ENCODE assay signal across 20 mouse cellular contexts in genomic region chr16:4394991-4395590, GRCm38 (mm10). TPM values are rescaled to one million over a fixed set of nuclear protein-coding genes. Genes with fewer than 3 reads are reported as not detected.
DNase-seq lines count a peak whose midpoint lies in the region; ATAC-seq and TF ChIP-seq lines count a peak whose summit lies in the region.
"Had no signal": no experiment of that assay in that cellular context is flagged by ENCODE, and none has a peak within 500 bp of the region (broad histone marks: within the 10 kb centered on the region; RNA-seq: fewer than 3 reads in every experiment).

No protein-coding gene starts in this region.

- H3K4me3 ChIP-seq in heart, embryonic 15.5 days = no peak overlapping the region
- H3K4me3 ChIP-seq in left cerebral cortex, adult 2 months = no peak overlapping the region
- no peak overlapping the region for H3K4me3 ChIP-seq in cortical plate, adult 2 months (ENCODE audit: insufficient read depth, low read length)
- H3K4me3 ChIP-seq: embryonic facial prominence, embryonic 12.5 days; forebrain, embryonic 15.5 days; heart, embryonic 10.5 days; hindbrain, embryonic 12.5 days had no signal

- H3K27ac ChIP-seq in heart, embryonic 15.5 days = 0 out of 2 replicates have a peak overlapping the region, but pooled peaks have one; percentile 3
- peak overlapping the region; percentile 57 for H3K27ac ChIP-seq in left cerebral cortex, adult 2 months
- peak overlapping the region; percentile 43; the same call in 1 of the 2 replicates for H3K27ac ChIP-seq in cortical plate, adult 2 months (ENCODE audit: insufficient read depth, low read length)
- H3K27ac ChIP-seq: embryonic facial prominence, embryonic 12.5 days; forebrain, embryonic 15.5 days; heart, embryonic 10.5 days; hindbrain, embryonic 12.5 days had no signal

- no peak overlapping the region for H3K9ac ChIP-seq in heart, embryonic 15.5 days
- H3K9ac ChIP-seq: embryonic facial prominence, embryonic 12.5 days; forebrain, embryonic 15.5 days; hindbrain, embryonic 12.5 days had no signal

- intact Hi-C loops in heart, postnatal 14 days (cut with DNase I) = no loop called here
- intact Hi-C loops in left cerebral cortex, adult 2 months (cut with DNase I) = no loop called here

- no peaks in the 10 kb centered on the region for H3K36me3 ChIP-seq in heart, embryonic 15.5 days
- H3K36me3 ChIP-seq: embryonic facial prominence, embryonic 12.5 days; forebrain, embryonic 15.5 days; heart, embryonic 10.5 days; hindbrain, embryonic 12.5 days had no signal

- no peak for TF ChIP-seq CTCF in left cerebral cortex, adult 2 months (IDR thresholded peaks at IDR 0.05)
- no peak for TF ChIP-seq CTCF in cortical plate, adult 2 months (IDR thresholded peaks at IDR 0.05; ENCODE audit: extremely low read depth, insufficient read depth, low read length)

- no peak for DNase-seq in heart, postnatal 14 days
- DNase-seq in left cerebral cortex, adult 2 months (ENCODE audit: extremely low spot score in 1 of 2, low spot score in 2 of 2) = no peak
- DNase-seq in left cerebral cortex, adult 8-10 months (ENCODE audit: low spot score in 2 of 2) = no peak
- peak; percentile 72 for DNase-seq in skeletal muscle tissue, adult 2 months (ENCODE audit: low read depth, low spot score)
- DNase-seq: adrenal gland, adult 2 months; adrenal gland, postnatal 25 days; cerebellum, adult 8-10 months; cerebellum, postnatal 14 days; gastrocnemius, postnatal 25 days; heart, postnatal 4 days had no signal

- H3K9me3 ChIP-seq in heart, embryonic 15.5 days (replicated peaks) = no peaks in the 10 kb centered on the region
- H3K9me3 ChIP-seq: embryonic facial prominence, embryonic 12.5 days; forebrain, embryonic 15.5 days; heart, embryonic 10.5 days; hindbrain, embryonic 12.5 days had no signal

- H3K27me3 ChIP-seq in heart, embryonic 15.5 days = no peaks in the 10 kb centered on the region
- H3K27me3 ChIP-seq: embryonic facial prominence, embryonic 12.5 days; forebrain, embryonic 15.5 days; hindbrain, embryonic 12.5 days had no signal

- no peak for ATAC-seq in heart, embryonic 15.5 days (replicated peaks; ENCODE audit: insufficient number of reproducible peaks, insufficient read depth, low FRiP score, low read depth)
- ATAC-seq in frontal cortex, adult (ENCODE audit: low TSS enrichment) = no peak
- ATAC-seq: forebrain, embryonic 15.5 days; hindbrain, embryonic 16.5 days; inflammation-experienced regulatory T-cells, adult 6 months; intestine, postnatal 0 days had no signal

- 82% methylated on average over 4 of the region's 4 CpGs for WGBS in heart, embryonic 15.5 days

- TF ChIP-seq POLR2A in cortical plate, adult 2 months (IDR thresholded peaks at IDR 0.05; ENCODE audit: extremely low read depth, insufficient read depth, low read length) = no peak

- no peak overlapping the region for H3K4me2 ChIP-seq in heart, embryonic 15.5 days
- H3K4me2 ChIP-seq: embryonic facial prominence, embryonic 12.5 days; forebrain, embryonic 15.5 days; hindbrain, embryonic 12.5 days had no signal

- H3K4me1 ChIP-seq in heart, embryonic 15.5 days (replicated peaks) = peaks cover 18% of the 10 kb centered on the region
- peaks cover 19% of the 10 kb centered on the region for H3K4me1 ChIP-seq in cortical plate, adult 2 months (ENCODE audit: control insufficient read depth, insufficient read depth, low read length)
- H3K4me1 ChIP-seq: embryonic facial prominence, embryonic 12.5 days; forebrain, embryonic 15.5 days; hindbrain, embryonic 12.5 days had no signal

RNA-seq across cellular contexts. Expression of gene Adcy9, which starts 25.2 kb away (rescaled TPM):
- 1.1 and 1.5 TPM in 2 replicates for polyA plus RNA-seq in heart, embryonic 15.5 days (2015; fragmentation: Nextera tagmentation; extraction: Ambion mirVana)
- total RNA-seq in heart, postnatal 14 days (2021) = 10 to 100 TPM; 21.2 to 25.0 TPM
- 10 to 100 TPM; 73.3 to 80.4 TPM for total RNA-seq in left cerebral cortex, adult 2 months (2021)
- 10 to 100 TPM; 65.7 to 71.7 (median 69.8) TPM for total RNA-seq in left cerebral cortex, adult 8-10 months (2022)
- 29.7 and 33.1 TPM in 2 replicates for polyA plus RNA-seq in cortical plate, adult 2 months (2012; rRNA removed)

Comparison
In these comparisons a context has a peak if more than half of its experiments do, and no peak if none do; other contexts are left out.
1. H3K27ac ChIP-seq: peak in every context shown above with its lines; median percentile 57 in left cerebral cortex, adult 2 months; 43 in cortical plate, adult 2 months; 3 in heart, embryonic 15.5 days.